Mouse (Mus musculus) B cell, adult 62 days (primary cell): ENCODE results near the gene Shb. TPM values are rescaled to one million over a fixed set of nuclear protein-coding genes. Genes with fewer than 3 reads are reported as not detected.

Experiments
- total RNA-seq: library from RNA; stranded (reverse); gene quantifications from 4 replicates; pipeline ENCODE4 v1.2.4, GENCODE M21; 2023

The Shb gene
- 1.6 to 4.7 TPM (median 2.4 TPM) in 4 replicates for total RNA-seq

DNA sequence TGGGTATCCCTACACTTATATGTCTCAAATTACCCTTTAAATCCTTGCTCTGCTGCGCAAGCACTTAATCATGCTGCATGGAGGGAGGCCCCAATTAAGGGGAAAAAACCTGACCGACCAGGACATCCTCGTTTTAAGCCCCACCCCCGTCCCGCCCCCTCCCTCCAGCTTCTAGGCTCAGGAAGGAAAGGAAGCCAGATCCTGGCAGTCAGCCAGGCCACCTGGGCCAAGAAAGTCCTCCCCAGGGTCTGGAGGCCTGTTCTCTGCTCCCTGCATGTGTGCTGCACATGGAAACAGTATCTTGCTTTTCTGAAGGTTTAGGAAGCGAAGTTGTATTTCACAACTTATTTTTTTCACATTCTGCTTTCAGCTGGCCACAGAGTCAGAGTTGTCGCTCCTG lies at the start of gene Shb:
Gene Shb, minus strand, starts transcription at position 96 of the 400 bp plus-strand sequence.

GRCm38 (mm10) chr4:45408427-45409132 lies 123.7 kb downstream of the Shb start, which contains the start of gene Slc25a51:
Gene Slc25a51 (minus strand): TSS chr4:45408766.

Other genes starting within 250 kb of the Shb start
- gene Trmt10b, start 235.3 kb downstream of the Shb start, total RNA-seq = 6.6 to 11.4 TPM (median 8.0 TPM) in 4 replicates
- 22.3 to 28.1 TPM (median 26.6 TPM) in 4 replicates for gene Dcaf10, start 190.4 kb downstream of the Shb start, total RNA-seq
- 42.4 to 55.0 TPM (median 47.7 TPM) in 4 replicates for gene Exosc3, start 189.7 kb downstream of the Shb start, total RNA-seq
- 60.9 to 70.5 TPM (median 61.5 TPM) in 4 replicates for gene Slc25a51, start 123.7 kb downstream of the Shb start, total RNA-seq